Mouse (Mus musculus) kidney, adult 2 months (tissue): ENCODE measurements at regions not wholly inside any gene's neighbourhood (a gene's known extent, or its start where the extent isn't known, plus 50 kb on each side); places are given as distances from the start of the nearest gene placed in this dataset.

ENCODE experiments used
- CTCF ChIP-seq: fragments of 200-500 bp; conservative IDR thresholded peaks from 2 replicates; pipeline ENCODE4 v1.5.1; 2011; ENCODE audit warnings: low read depth, mild to moderate bottlenecking, control low read depth, low read length, moderate library complexity, mixed read lengths; ENCODE audit not compliant: insufficient read depth, insufficient read length
- POLR2A ChIP-seq: fragments of 200-500 bp; IDR thresholded peaks from one replicate; pipeline ENCODE4 v1.6.1; 2011; ENCODE audit warnings: low read depth, low read length, control low read depth

GRCm38 (mm10) chr13:44282306-44282705 lies 447.0 kb upstream of the Jarid2 start:
- no peak for TF ChIP-seq CTCF
- no peak for TF ChIP-seq POLR2A
